Mouse (Mus musculus): Measurements from ENCODE around the gene Chrna5. TPM values are rescaled to one million over a fixed set of nuclear protein-coding genes. Genes with fewer than 3 reads are reported as not detected.

Gene Chrna5
- polyA plus RNA-seq, 1 experiment from 2014 or later = 0.14 TPM

DNA sequence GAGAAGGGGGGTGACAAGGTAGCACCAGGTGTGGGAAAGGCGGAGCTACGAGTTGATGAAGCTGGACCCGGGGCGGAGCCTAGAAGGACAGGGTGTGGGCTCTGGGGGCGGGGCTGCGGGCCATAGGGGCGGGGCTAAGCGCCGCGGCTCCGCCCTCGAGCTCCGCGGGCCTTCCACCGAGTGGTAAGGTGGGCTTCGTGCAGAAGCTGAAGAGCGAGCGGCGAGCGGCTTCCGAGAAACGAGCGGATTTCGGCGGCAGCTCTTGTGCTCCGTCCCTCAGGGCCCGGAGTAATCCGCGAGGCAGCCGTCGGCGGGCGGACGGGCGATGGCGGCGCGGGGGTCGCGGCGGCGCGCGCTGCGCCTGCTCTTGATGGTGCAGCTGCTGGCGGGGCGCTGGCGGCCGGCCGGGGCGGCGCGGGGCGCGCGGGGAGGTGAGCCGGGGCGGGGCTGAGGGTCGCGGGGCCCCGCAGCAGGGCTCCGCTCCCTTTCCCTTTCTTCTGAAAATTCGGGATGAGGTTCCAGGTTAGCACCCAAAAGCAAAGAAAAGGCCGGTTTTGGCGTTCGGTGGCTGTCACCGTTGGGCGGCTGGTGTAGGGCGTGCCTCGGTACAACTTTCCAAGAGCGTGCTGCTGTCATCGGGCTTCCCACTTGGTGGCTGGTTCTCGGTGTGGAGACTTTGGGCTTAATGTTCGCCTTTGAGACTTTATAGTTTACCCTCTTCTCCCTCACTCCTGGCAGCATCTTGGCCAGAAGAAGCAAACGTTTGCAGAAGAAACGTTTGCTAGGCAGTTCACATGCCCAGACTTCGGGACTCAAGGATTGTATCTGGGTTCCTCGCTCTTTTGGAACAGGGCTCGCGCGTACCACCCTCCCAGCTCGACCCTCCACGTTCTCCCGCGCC lies 861 bp downstream of the Chrna5 start:
- Histone ChIP-seq H3K4me2 (peak overlapping the region; percentile 98), H3K36me3 (no peaks in the 10 kb centered on the region), H3K27ac (no peak overlapping the region), H3K9me3 (no peaks in the 10 kb centered on the region), H3K4me3 (peak overlapping the region; percentile 58), H3K4me1 (peaks cover 11% of the 10 kb centered on the region; the same call in 1 of the 2 replicates), H3K9ac (peak overlapping the region; percentile 32), H3K27me3 (peaks cover 55% of the 10 kb centered on the region)
- peak; percentile 86 for ATAC-seq (ENCODE audit: borderline replicate concordance, extremely low read depth, low FRiP score, low TSS enrichment)
- under 1% methylated on average over 85 of the region's 85 CpGs for WGBS

DNA sequence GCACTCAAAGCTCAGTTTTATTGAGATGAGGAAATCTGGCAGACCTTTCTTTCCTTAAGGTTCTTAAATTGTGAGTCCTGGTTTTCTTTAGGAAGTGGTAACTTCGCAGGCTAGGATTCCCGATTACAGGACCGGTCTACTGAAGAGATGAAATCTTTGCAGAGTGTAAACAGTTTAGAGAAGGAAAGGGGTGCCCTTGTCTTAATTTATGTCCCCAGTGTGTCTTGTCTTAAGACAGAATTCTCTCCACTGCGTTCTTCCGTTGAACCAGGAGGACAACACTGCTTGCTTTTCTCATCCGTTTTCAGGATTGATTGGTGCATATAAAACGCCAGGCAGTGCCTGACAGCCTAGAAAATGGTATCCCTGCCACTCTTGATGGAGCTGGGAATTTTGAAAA lies 1.7 kb downstream of the Chrna5 start:
- Histone ChIP-seq H3K36me3 (no peaks in the 10 kb centered on the region), H3K9ac (no peak overlapping the region), H3K4me2 (peak overlapping the region; percentile 98), H3K27me3 (peaks cover 51% of the 10 kb centered on the region), H3K9me3 (no peaks in the 10 kb centered on the region), H3K27ac (no peak overlapping the region), H3K4me1 (peaks cover 11% of the 10 kb centered on the region; the same call in 1 of the 2 replicates), H3K4me3 (peak overlapping the region; percentile 58; the same call in 1 of the 2 replicates)
- ATAC-seq (ENCODE audit: borderline replicate concordance, extremely low read depth, low FRiP score, low TSS enrichment) = no peak
- 8% methylated on average over 7 of the region's 7 CpGs for WGBS

GRCm38 (mm10) chr9:54990362-54990761 lies 9.7 kb downstream of the Chrna5 start:
- Histone ChIP-seq H3K4me1 (no peaks in the 10 kb centered on the region), H3K9ac (no peak overlapping the region), H3K9me3 (no peaks in the 10 kb centered on the region), H3K27ac (no peak overlapping the region), H3K4me2 (no peak overlapping the region), H3K36me3 (no peaks in the 10 kb centered on the region), H3K4me3 (no peak overlapping the region), H3K27me3 (no peaks in the 10 kb centered on the region)
- ATAC-seq (ENCODE audit: borderline replicate concordance, extremely low read depth, low FRiP score, low TSS enrichment) = no peak
- 75% methylated on average over 3 of the region's 3 CpGs for WGBS

GRCm38 (mm10) chr9:54994381-54994780 lies 13.7 kb downstream of the Chrna5 start:
- no peaks in the 10 kb centered on the region for H3K27me3 ChIP-seq
- WGBS = 54% methylated on average over 3 of the region's 3 CpGs
- H3K9me3 ChIP-seq = no peaks in the 10 kb centered on the region
- H3K9ac ChIP-seq = no peak overlapping the region
- no peak overlapping the region for H3K4me3 ChIP-seq
- H3K4me2 ChIP-seq = no peak overlapping the region
- H3K4me1 ChIP-seq = no peaks in the 10 kb centered on the region
- ATAC-seq (ENCODE audit: borderline replicate concordance, extremely low read depth, low FRiP score, low TSS enrichment) = no peak
- H3K36me3 ChIP-seq = no peaks in the 10 kb centered on the region
- no peak overlapping the region for H3K27ac ChIP-seq

DNA sequence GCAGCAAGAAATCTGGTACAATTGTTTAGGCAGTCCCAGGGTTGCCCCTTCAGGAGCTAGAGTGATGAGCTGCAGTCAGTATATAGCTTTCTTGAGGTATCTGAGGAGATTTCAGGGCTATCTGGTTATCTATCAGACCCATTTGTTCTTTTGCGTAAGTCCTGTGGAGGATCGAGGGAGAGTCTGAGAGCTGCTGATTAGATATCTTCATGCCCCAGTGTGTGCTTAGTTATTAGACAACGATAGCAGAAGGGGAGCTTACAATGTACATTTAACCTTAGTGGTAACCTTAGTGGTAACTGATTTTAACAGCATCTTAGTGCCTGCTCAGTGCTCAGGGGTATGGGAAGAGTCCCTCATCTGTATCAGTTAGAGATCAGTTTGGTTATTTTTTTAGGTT lies 15.0 kb downstream of the Chrna5 start:
- Histone ChIP-seq H3K27ac (no peak overlapping the region), H3K4me2 (no peak overlapping the region), H3K4me3 (no peak overlapping the region), H3K36me3 (no peaks in the 10 kb centered on the region), H3K4me1 (no peaks in the 10 kb centered on the region), H3K27me3 (no peaks in the 10 kb centered on the region), H3K9ac (no peak overlapping the region), H3K9me3 (no peaks in the 10 kb centered on the region)
- 61% methylated on average over 3 of the region's 3 CpGs for WGBS
- ATAC-seq (ENCODE audit: borderline replicate concordance, extremely low read depth, low FRiP score, low TSS enrichment) = no peak

GRCm38 (mm10) chr9:55003609-55004008 lies 22.9 kb downstream of the Chrna5 start:
- Histone ChIP-seq H3K27ac (no peak overlapping the region), H3K4me1 (no peaks in the 10 kb centered on the region), H3K4me3 (no peak overlapping the region), H3K27me3 (no peaks in the 10 kb centered on the region), H3K9ac (no peak overlapping the region), H3K36me3 (no peaks in the 10 kb centered on the region), H3K4me2 (no peak overlapping the region), H3K9me3 (no peaks in the 10 kb centered on the region)
- no peak for ATAC-seq (ENCODE audit: borderline replicate concordance, extremely low read depth, low FRiP score, low TSS enrichment)
- 53% methylated on average over 4 of the region's 4 CpGs for WGBS

DNA sequence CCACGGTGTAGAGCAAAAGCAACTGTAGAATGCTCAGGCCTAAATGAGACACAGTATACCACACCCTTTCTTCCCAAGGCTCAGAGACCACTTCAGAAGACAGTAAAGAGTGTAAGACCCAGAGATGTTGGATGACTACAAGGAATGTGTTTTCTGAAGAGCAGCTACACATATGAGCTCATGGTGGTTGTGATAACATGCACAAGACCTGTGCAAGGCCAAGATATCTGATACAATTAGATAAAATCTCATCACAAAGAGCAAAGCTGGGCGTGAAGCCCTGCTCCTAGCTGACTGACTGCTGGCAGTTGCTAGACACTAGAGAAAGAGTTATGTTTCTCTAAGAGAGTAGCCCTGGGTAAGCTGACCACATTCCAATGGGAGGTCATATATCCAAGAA lies 29.0 kb downstream of the Chrna5 start:
- Histone ChIP-seq H3K9ac (no peak overlapping the region), H3K4me2 (no peak overlapping the region), H3K4me3 (no peak overlapping the region), H3K27ac (no peak overlapping the region), H3K27me3 (no peaks in the 10 kb centered on the region), H3K4me1 (no peaks in the 10 kb centered on the region), H3K36me3 (no peaks in the 10 kb centered on the region), H3K9me3 (no peaks in the 10 kb centered on the region)
- WGBS = 64% methylated on average over 2 of the region's 2 CpGs
- no peak for ATAC-seq (ENCODE audit: borderline replicate concordance, extremely low read depth, low FRiP score, low TSS enrichment)

GRCm38 (mm10) chr9:55010588-55011350 lies 30.1 kb downstream of the Chrna5 start:
- Histone ChIP-seq H3K4me3 (no peak overlapping the region), H3K4me1 (no peaks in the 10 kb centered on the region), H3K27ac (no peak overlapping the region), H3K9ac (no peak overlapping the region), H3K9me3 (no peaks in the 10 kb centered on the region), H3K4me2 (no peak overlapping the region), H3K36me3 (no peaks in the 10 kb centered on the region), H3K27me3 (no peaks in the 10 kb centered on the region)
- WGBS = 30% methylated on average over 6 of the region's 6 CpGs
- no peak for ATAC-seq (ENCODE audit: borderline replicate concordance, extremely low read depth, low FRiP score, low TSS enrichment)

GRCm38 (mm10) chr9:55016926-55017325 lies 36.2 kb downstream of the Chrna5 start:
- H3K4me2 ChIP-seq = no peak overlapping the region
- H3K36me3 ChIP-seq = no peaks in the 10 kb centered on the region
- no peak overlapping the region for H3K4me3 ChIP-seq
- 54% methylated on average over 3 of the region's 3 CpGs for WGBS
- no peaks in the 10 kb centered on the region for H3K4me1 ChIP-seq
- no peak overlapping the region for H3K9ac ChIP-seq
- ATAC-seq (ENCODE audit: borderline replicate concordance, extremely low read depth, low FRiP score, low TSS enrichment) = no peak
- H3K27ac ChIP-seq = no peak overlapping the region
- no peaks in the 10 kb centered on the region for H3K27me3 ChIP-seq
- H3K9me3 ChIP-seq = no peaks in the 10 kb centered on the region

DNA sequence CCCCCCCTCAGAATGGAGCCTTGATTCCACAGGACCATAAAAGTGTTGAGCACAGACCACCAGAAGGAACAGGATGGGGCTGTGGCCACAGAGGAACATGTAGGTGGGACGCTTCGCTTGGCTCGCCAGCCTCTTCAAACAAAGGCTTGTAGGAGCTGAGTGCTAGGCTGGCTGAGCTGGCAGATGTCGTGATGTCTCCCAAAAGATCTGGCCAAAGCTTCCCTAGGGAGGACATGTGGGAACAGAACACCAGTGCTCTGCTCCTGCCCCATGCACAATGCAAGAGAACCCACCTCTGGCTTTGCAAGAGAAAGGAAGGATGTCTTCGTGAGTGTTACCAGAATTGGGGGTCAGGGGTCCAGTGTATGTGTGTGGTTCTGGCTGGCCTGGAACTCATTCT lies 42.6 kb downstream of the Chrna5 start:
- H3K27me3 ChIP-seq = peaks cover 39% of the 10 kb centered on the region
- no peaks in the 10 kb centered on the region for H3K36me3 ChIP-seq
- H3K9ac ChIP-seq = no peak overlapping the region
- 76% methylated on average over 5 of the region's 5 CpGs for WGBS
- no peak overlapping the region for H3K27ac ChIP-seq
- ATAC-seq (ENCODE audit: borderline replicate concordance, extremely low read depth, low FRiP score, low TSS enrichment) = no peak
- H3K4me3 ChIP-seq = no peak overlapping the region
- no peaks in the 10 kb centered on the region for H3K9me3 ChIP-seq
- H3K4me2 ChIP-seq = no peak overlapping the region
- H3K4me1 ChIP-seq = peaks cover 9% of the 10 kb centered on the region

- H3K9me3 ChIP-seq = no peaks in the 10 kb centered on the region
- no peak overlapping the region for H3K9ac ChIP-seq
- no peak overlapping the region for H3K4me3 ChIP-seq
- H3K27ac ChIP-seq = no peak overlapping the region
- no peaks in the 10 kb centered on the region for H3K36me3 ChIP-seq
- WGBS = 36% methylated on average over 13 of the region's 13 CpGs
- no peak overlapping the region for H3K4me2 ChIP-seq
- ATAC-seq (ENCODE audit: borderline replicate concordance, extremely low read depth, low FRiP score, low TSS enrichment) = no peak
- H3K27me3 ChIP-seq = peaks cover 39% of the 10 kb centered on the region
- H3K4me1 ChIP-seq = peaks cover 9% of the 10 kb centered on the region
Observed at GRCm38 (mm10) chr9:55023902-55024583, 43.4 kb downstream of the Chrna5 start.
